ENCODE assay signal across 8 mouse cellular contexts in the genomic region with DNA sequence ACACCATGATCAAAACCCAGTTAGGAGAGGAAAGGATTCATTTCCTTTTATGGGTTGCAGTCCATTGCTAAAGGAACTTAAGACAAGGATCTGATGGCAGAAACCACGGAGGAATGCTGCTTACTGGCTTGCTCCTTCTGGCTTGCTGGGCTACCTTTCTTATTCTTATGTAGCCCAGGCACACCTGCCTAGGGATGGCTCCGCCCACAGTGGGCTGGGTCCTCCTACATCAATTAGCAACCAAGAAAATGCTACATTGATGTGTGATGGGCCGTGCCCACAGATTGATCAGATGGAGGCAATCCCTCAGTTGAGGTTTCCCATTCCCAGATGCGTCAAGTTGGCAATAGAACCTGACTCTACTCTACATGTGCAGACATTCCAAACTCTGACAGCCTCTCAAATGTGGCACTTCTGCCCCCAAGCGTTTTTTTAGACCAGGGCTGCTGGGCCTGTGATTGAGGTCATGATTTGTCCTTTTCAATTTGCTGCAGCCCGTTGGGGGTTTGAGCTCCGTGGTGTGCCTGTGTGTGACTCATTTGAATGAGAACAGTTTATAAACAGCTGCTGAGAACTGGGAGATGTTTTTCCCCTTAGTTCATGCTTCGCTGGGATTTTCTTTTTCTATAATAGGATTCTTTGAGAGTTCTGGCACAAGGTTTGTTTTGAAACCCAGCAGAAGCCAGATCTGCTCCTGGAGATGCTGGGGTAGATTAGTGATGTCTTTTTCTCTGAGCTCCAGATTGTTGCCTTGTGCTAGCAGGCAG.
DNase-seq lines count a peak whose midpoint lies in the region; ATAC-seq and TF ChIP-seq lines count a peak whose summit lies in the region.

No protein-coding gene starts in this region.

- intact Hi-C loops in left cerebral cortex, postnatal 36 days (cut with DNase I) = loop anchor here (2.0 to 5.0 kb wide), 2 partner anchors 39 to 174 kb away; a partner anchor contains a TSS

- H3K4me3 ChIP-seq in limb, embryonic 14.5 days (replicated peaks; ENCODE audit: low read length) = no peak overlapping the region
- H3K4me3 ChIP-seq in limb, embryonic 10.5 days = no peak overlapping the region
- no peak overlapping the region for H3K4me3 ChIP-seq in embryonic facial prominence, embryonic 14.5 days (ENCODE audit: low read depth, low read length)
- H3K4me3 ChIP-seq in hindbrain, embryonic 12.5 days = no peak overlapping the region
- no peak overlapping the region for H3K4me3 ChIP-seq in stomach, postnatal 0 days (ENCODE audit: low read depth, low read length)

- no peak overlapping the region for H3K27ac ChIP-seq in limb, embryonic 14.5 days (replicated peaks; ENCODE audit: low read depth, low read length)
- no peak overlapping the region for H3K27ac ChIP-seq in limb, embryonic 10.5 days
- peak overlapping the region; percentile 29; the same call in 1 of the 2 replicates for H3K27ac ChIP-seq in embryonic facial prominence, embryonic 14.5 days (replicated peaks; ENCODE audit: low read depth, low read length)
- peak overlapping the region; percentile 41; the same call in 1 of the 2 replicates for H3K27ac ChIP-seq in hindbrain, embryonic 12.5 days
- peak overlapping the region; percentile 67 for H3K27ac ChIP-seq in stomach, postnatal 0 days (replicated peaks)

- TF ChIP-seq CTCF in stomach, postnatal 0 days (IDR thresholded peaks at IDR 0.05; ENCODE audit: low read depth) = 0 out of 2 replicates have a peak, but pooled peaks have one; percentile 29

- H3K4me1 ChIP-seq in limb, embryonic 14.5 days (ENCODE audit: control insufficient read depth, insufficient read depth, low read length) = no peaks in the 10 kb centered on the region
- peaks cover 13% of the 10 kb centered on the region for H3K4me1 ChIP-seq in limb, embryonic 10.5 days
- no peaks in the 10 kb centered on the region; the same call in 1 of the 2 replicates for H3K4me1 ChIP-seq in embryonic facial prominence, embryonic 14.5 days (ENCODE audit: control insufficient read depth, insufficient read depth, low read length)
- H3K4me1 ChIP-seq in hindbrain, embryonic 12.5 days = peaks cover 16% of the 10 kb centered on the region
- 0 out of 2 replicates have a peak, but pooled peaks cover 3% of the 10 kb centered on the region for H3K4me1 ChIP-seq in stomach, postnatal 0 days (replicated peaks; ENCODE audit: control insufficient read depth, insufficient read depth)

- H3K9ac ChIP-seq in limb, embryonic 14.5 days (ENCODE audit: low read depth, low read length, severe bottlenecking) = no peak overlapping the region
- no peak overlapping the region for H3K9ac ChIP-seq in embryonic facial prominence, embryonic 14.5 days (ENCODE audit: low read depth, low read length)
- H3K9ac ChIP-seq in hindbrain, embryonic 12.5 days = no peak overlapping the region
- no peak overlapping the region for H3K9ac ChIP-seq in stomach, postnatal 0 days (ENCODE audit: low read length)

- TF ChIP-seq POLR2A in limb, embryonic 14.5 days (IDR thresholded peaks at IDR 0.05; ENCODE audit: borderline replicate concordance, extremely low read depth, insufficient read depth, insufficient read length) = no peak

- H3K9me3 ChIP-seq in limb, embryonic 14.5 days (ENCODE audit: control insufficient read depth, low read length) = no peaks in the 10 kb centered on the region
- H3K9me3 ChIP-seq in limb, embryonic 10.5 days (replicated peaks) = no peaks in the 10 kb centered on the region
- H3K9me3 ChIP-seq in embryonic facial prominence, embryonic 14.5 days (ENCODE audit: control insufficient read depth, low read length) = no peaks in the 10 kb centered on the region
- no peaks in the 10 kb centered on the region for H3K9me3 ChIP-seq in hindbrain, embryonic 12.5 days (replicated peaks)
- H3K9me3 ChIP-seq in stomach, postnatal 0 days (ENCODE audit: control insufficient read depth, low read length) = no peaks in the 10 kb centered on the region

- ATAC-seq in limb, embryonic 14.5 days (ENCODE audit: low FRiP score, low read depth) = peak; percentile 19; the same call in 1 of the 2 replicates
- peak; percentile 62; the same call in 1 of the 2 replicates for ATAC-seq in embryonic facial prominence, embryonic 14.5 days (ENCODE audit: low read depth)
- no peak for ATAC-seq in hindbrain, embryonic 12.5 days (ENCODE audit: low FRiP score)
- ATAC-seq in stomach, postnatal 0 days (ENCODE audit: low FRiP score, low TSS enrichment) = peak; percentile 78
- ATAC-seq in erythroblast, adult 5-6 weeks (replicated peaks; ENCODE audit: low FRiP score, poor library complexity, severe bottlenecking) = no peak

- DNase-seq in limb, embryonic 14.5 days (ENCODE audit: low spot score) = peak; percentile 26
- no peak for DNase-seq in limb, embryonic 10.5 days (ENCODE audit: low spot score)
- DNase-seq in embryonic facial prominence, embryonic 14.5 days (ENCODE audit: low spot score) = peak; percentile 83
- DNase-seq in left cerebral cortex, postnatal 36 days (ENCODE audit: low spot score in 2 of 2) = peak; percentile 69 to 71
- peak; percentile 16 for DNase-seq in stomach, postnatal 0 days (ENCODE audit: low spot score)
- DNase-seq in adrenal gland, adult 8-10 months = no peak

- no peak overlapping the region for H3K4me2 ChIP-seq in limb, embryonic 14.5 days (replicated peaks; ENCODE audit: low read depth, low read length, severe bottlenecking)
- H3K4me2 ChIP-seq in embryonic facial prominence, embryonic 14.5 days (ENCODE audit: low read depth, low read length) = no peak overlapping the region
- no peak overlapping the region for H3K4me2 ChIP-seq in hindbrain, embryonic 12.5 days (replicated peaks)
- no peak overlapping the region for H3K4me2 ChIP-seq in stomach, postnatal 0 days (replicated peaks; ENCODE audit: low read depth)

- peak; percentile 66 for TF ChIP-seq EP300 in stomach, postnatal 0 days (optimal IDR thresholded peaks at IDR 0.05)

- WGBS in limb, embryonic 14.5 days = 47% methylated on average over 8 of the region's 8 CpGs
- WGBS in limb, embryonic 10.5 days = 66% methylated on average over 8 of the region's 8 CpGs
- WGBS in embryonic facial prominence, embryonic 14.5 days = 40% methylated on average over 8 of the region's 8 CpGs
- 53% methylated on average over 8 of the region's 8 CpGs for WGBS in hindbrain, embryonic 12.5 days
- WGBS in stomach, postnatal 0 days = 43% methylated on average over 8 of the region's 8 CpGs

- no peaks in the 10 kb centered on the region for H3K36me3 ChIP-seq in limb, embryonic 14.5 days (ENCODE audit: control insufficient read depth, insufficient read depth, low read length)
- H3K36me3 ChIP-seq in limb, embryonic 10.5 days = no peaks in the 10 kb centered on the region
- no peaks in the 10 kb centered on the region for H3K36me3 ChIP-seq in embryonic facial prominence, embryonic 14.5 days (ENCODE audit: control insufficient read depth, insufficient read depth, low read length)
- H3K36me3 ChIP-seq in hindbrain, embryonic 12.5 days = no peaks in the 10 kb centered on the region
- no peaks in the 10 kb centered on the region for H3K36me3 ChIP-seq in stomach, postnatal 0 days (ENCODE audit: control insufficient read depth, insufficient read depth, low read length)

- H3K27me3 ChIP-seq in limb, embryonic 14.5 days (ENCODE audit: control insufficient read depth, insufficient read depth, low read length) = no peaks in the 10 kb centered on the region
- no peaks in the 10 kb centered on the region for H3K27me3 ChIP-seq in limb, embryonic 10.5 days (ENCODE audit: low read depth, poor library complexity, severe bottlenecking)
- no peaks in the 10 kb centered on the region for H3K27me3 ChIP-seq in embryonic facial prominence, embryonic 14.5 days (replicated peaks; ENCODE audit: control insufficient read depth, insufficient read depth, low read length)
- H3K27me3 ChIP-seq in hindbrain, embryonic 12.5 days = no peaks in the 10 kb centered on the region
- no peaks in the 10 kb centered on the region for H3K27me3 ChIP-seq in stomach, postnatal 0 days (ENCODE audit: control insufficient read depth, insufficient read depth, low read length)

Comparison
In these comparisons a context has a peak if more than half of its experiments do, and no peak if none do; other contexts are left out.
1. DNase-seq: peak in limb, embryonic 14.5 days (single experiment), embryonic facial prominence, embryonic 14.5 days (single experiment), left cerebral cortex, postnatal 36 days (2 of 2) and stomach, postnatal 0 days (single experiment); none in limb, embryonic 10.5 days (single experiment) and adrenal gland, adult 8-10 months (single experiment).
2. ATAC-seq: peak in limb, embryonic 14.5 days (single experiment), embryonic facial prominence, embryonic 14.5 days (single experiment) and stomach, postnatal 0 days (single experiment); none in hindbrain, embryonic 12.5 days (single experiment) and erythroblast, adult 5-6 weeks (single experiment).
3. H3K27ac ChIP-seq: peak in embryonic facial prominence, embryonic 14.5 days (single experiment), hindbrain, embryonic 12.5 days (single experiment) and stomach, postnatal 0 days (single experiment); none in limb, embryonic 14.5 days (single experiment) and limb, embryonic 10.5 days (single experiment).